Mouse (Mus musculus): ENCODE results near the gene Stat3. TPM values are rescaled to one million over a fixed set of nuclear protein-coding genes. Genes with fewer than 3 reads are reported as not detected.
A peak's percentile ranks its signal among the peaks of the same experiment; 100 is the strongest.

Stat3 gene
- polyA plus RNA-seq, 1 experiment from 2014 or later, result 40.0 TPM

DNA sequence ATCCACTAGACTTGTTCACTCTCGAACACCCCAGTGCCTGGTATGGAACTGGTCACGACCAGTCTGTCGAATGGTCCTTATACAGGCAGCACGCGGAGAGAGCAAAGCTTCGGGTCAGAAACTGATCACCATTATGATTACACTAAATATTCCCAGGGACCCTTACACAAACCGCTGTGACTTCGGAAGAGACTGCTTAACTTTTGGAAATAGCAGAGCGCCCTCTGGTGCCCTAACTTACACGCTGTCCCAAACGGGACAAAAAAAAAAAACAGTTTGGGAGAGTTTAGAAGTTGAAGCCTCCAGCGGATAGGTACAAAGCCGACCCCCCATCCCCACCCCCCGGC lies 20.1 kb upstream of the Stat3 start:
- 2% methylated on average over 14 of the region's 14 CpGs for WGBS
- Histone ChIP-seq H3K4me1 (ENCODE audit: control insufficient read depth, insufficient read depth, low read length) (peaks cover 19% of the 10 kb centered on the region; the same call in 1 of the 2 replicates), H3K36me3 (ENCODE audit: control insufficient read depth, insufficient read depth, low read length) (peaks cover 4% of the 10 kb centered on the region; the same call in 1 of the 2 replicates), H3K4me2 (replicated peaks; ENCODE audit: low read depth, low read length) (peak overlapping the region; percentile 39), H3K9me3 (ENCODE audit: control insufficient read depth, low read length) (no peaks in the 10 kb centered on the region), H3K27ac (ENCODE audit: low read depth, low read length) (no peak overlapping the region), H3K9ac (ENCODE audit: low read depth, low read length) (no peak overlapping the region), H3K4me3 (ENCODE audit: low read length) (peak overlapping the region; percentile 25), H3K27me3 (ENCODE audit: control insufficient read depth, insufficient read depth, low read length) (peaks cover 19% of the 10 kb centered on the region)
- peak; percentile 11; the same call in 1 of the 2 replicates for ATAC-seq (ENCODE audit: low FRiP score, low TSS enrichment)

DNA sequence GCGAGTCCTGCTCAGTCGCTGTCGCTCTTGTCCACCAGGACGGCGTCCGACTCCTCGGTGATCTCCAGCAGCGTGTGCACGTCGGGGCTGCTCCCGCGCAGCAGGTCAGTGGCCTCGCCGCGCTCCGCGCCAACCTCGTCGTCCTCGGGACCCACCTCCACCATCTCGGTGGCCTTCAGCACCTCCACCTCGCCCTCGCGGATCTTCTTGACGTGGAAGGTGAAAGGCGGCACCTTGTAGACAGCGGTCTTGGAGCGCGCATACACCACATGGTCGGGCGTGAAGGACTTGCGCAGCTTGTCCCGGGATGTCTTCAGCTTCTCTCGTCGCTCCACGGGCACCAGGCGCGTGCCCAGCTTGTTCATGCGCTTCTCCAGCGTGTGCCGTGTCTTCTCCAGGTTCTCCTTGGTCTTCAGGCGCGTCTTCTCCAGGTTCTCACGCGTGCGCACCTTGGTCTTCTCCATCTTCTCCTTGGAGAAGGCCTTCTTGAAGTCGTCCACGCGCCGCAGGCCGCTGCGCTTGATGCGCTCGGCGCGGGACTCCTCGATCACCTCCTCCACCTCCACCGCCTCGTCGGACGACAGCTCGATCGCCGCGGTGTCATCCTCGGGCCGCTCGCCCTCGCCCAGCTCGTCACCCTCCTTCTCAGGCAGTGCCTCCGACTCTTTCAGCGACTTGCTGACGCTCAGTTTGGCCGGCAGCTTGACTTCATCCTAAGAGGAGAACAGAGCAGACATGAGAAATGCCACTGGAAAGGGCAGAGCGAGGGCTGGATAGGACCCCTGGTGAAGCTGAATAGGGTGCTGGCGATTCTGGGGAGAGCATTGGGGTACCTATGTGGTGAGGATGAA lies 19.5 kb upstream of the Stat3 start:
- H3K27me3 ChIP-seq (ENCODE audit: control insufficient read depth, insufficient read depth, low read length), result peaks cover 19% of the 10 kb centered on the region
- no peak overlapping the region for H3K27ac ChIP-seq (ENCODE audit: low read depth, low read length)
- H3K4me1 ChIP-seq (ENCODE audit: control insufficient read depth, insufficient read depth, low read length), result peaks cover 19% of the 10 kb centered on the region; the same call in 1 of the 2 replicates
- H3K9ac ChIP-seq (ENCODE audit: low read depth, low read length), result 0 out of 2 replicates have a peak overlapping the region, but pooled peaks have one; percentile 18
- peak overlapping the region; percentile 25 for H3K4me3 ChIP-seq (ENCODE audit: low read length)
- H3K4me2 ChIP-seq (replicated peaks; ENCODE audit: low read depth, low read length), result peak overlapping the region; percentile 39
- peaks cover 4% of the 10 kb centered on the region; the same call in 1 of the 2 replicates for H3K36me3 ChIP-seq (ENCODE audit: control insufficient read depth, insufficient read depth, low read length)
- WGBS, result 9% methylated on average over 76 of the region's 76 CpGs
- peak; percentile 14; the same call in 1 of the 2 replicates for ATAC-seq (ENCODE audit: low FRiP score, low TSS enrichment)
- H3K9me3 ChIP-seq (ENCODE audit: control insufficient read depth, low read length), result no peaks in the 10 kb centered on the region

DNA sequence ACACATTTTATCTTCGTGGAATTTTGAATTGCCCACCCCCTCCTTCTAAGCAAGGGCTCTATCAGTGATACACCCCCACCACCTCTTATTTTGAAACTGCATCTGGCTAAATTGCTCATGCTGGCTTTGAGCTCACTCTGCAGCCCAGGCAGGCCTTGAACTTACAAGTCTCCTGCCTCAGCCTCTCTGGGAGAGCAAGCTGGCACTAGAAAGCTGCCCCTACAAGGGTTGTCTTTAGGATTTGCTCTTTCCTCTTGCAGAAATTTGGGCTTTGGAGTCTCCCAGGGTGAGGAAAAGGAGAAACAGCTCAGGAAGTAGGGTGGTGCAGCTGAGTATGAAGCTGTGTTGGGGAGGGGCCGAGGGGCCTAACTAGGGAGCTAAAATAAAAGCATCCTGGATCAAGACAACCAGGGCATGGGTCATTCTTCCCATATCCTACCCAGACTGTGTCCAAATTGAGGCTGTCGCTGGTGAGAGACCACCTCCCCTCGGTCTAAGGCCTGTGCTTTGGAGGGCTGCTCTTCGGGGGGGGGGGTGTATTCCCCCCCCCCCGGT lies 18.7 kb upstream of the Stat3 start:
- no peak overlapping the region for H3K27ac ChIP-seq (ENCODE audit: low read depth, low read length)
- no peaks in the 10 kb centered on the region for H3K9me3 ChIP-seq (ENCODE audit: control insufficient read depth, low read length)
- peaks cover 4% of the 10 kb centered on the region; the same call in 1 of the 2 replicates for H3K36me3 ChIP-seq (ENCODE audit: control insufficient read depth, insufficient read depth, low read length)
- peaks cover 19% of the 10 kb centered on the region; the same call in 1 of the 2 replicates for H3K4me1 ChIP-seq (ENCODE audit: control insufficient read depth, insufficient read depth, low read length)
- no peak overlapping the region for H3K9ac ChIP-seq (ENCODE audit: low read depth, low read length)
- H3K27me3 ChIP-seq (ENCODE audit: control insufficient read depth, insufficient read depth, low read length), result peaks cover 19% of the 10 kb centered on the region
- WGBS, result 43% methylated on average over 6 of the region's 6 CpGs
- no peak for ATAC-seq (ENCODE audit: low FRiP score, low TSS enrichment)
- no peak overlapping the region for H3K4me3 ChIP-seq (ENCODE audit: low read length)
- no peak overlapping the region for H3K4me2 ChIP-seq (replicated peaks; ENCODE audit: low read depth, low read length)

DNA sequence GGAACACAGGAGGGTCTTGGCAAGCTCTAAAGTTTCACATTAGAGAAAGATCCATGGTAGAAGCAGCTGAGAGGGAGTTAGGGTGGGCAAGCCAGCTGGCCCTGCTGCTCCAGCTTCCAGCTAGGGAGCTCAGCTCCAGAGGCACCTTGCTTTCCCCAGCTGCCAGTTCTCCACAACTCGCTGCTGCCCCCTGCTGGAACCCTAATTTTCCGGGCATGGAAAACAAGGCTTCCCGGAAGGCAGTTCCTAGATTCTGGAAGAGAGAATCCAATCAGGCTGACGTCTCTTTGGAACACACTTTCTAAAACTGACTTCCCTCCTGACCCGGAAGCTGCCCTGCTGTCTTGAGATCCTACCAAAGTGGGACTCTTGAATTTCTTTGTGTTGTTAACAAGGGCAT lies 17.9 kb upstream of the Stat3 start:
- Histone ChIP-seq H3K9me3 (ENCODE audit: control insufficient read depth, low read length) (no peaks in the 10 kb centered on the region), H3K9ac (ENCODE audit: low read depth, low read length) (no peak overlapping the region), H3K4me3 (ENCODE audit: low read length) (no peak overlapping the region), H3K4me1 (ENCODE audit: control insufficient read depth, insufficient read depth, low read length) (peaks cover 15% of the 10 kb centered on the region; the same call in 1 of the 2 replicates), H3K36me3 (ENCODE audit: control insufficient read depth, insufficient read depth, low read length) (peaks cover 4% of the 10 kb centered on the region; the same call in 1 of the 2 replicates), H3K4me2 (replicated peaks; ENCODE audit: low read depth, low read length) (no peak overlapping the region), H3K27ac (ENCODE audit: low read depth, low read length) (no peak overlapping the region), H3K27me3 (ENCODE audit: control insufficient read depth, insufficient read depth, low read length) (peaks cover 19% of the 10 kb centered on the region)
- 3% methylated on average over 5 of the region's 5 CpGs for WGBS
- ATAC-seq (ENCODE audit: low FRiP score, low TSS enrichment), result no peak

DNA sequence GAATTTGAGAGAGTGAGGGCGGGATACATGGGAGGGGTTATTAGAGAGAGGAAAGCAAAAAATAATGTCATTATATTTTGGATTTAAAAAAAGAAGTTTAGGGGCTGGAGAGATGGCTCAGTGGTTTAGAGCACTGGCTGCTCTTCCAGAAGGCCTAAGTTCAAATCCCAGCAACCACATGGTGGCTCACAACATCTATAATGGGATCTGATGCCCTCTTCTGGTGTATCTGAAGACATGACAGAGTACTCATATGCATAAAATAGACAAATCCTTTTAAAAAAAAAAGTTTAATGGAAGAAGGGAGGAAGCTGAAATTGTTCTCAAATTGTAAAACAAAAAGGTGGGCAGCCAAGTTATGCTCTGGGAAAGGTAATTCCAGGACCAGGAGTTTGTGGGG lies 10.2 kb upstream of the Stat3 start:
- Histone ChIP-seq H3K4me1 (ENCODE audit: control insufficient read depth, insufficient read depth, low read length) (0 out of 2 replicates have a peak, but pooled peaks cover 6% of the 10 kb centered on the region), H3K4me3 (ENCODE audit: low read length) (no peak overlapping the region), H3K9ac (ENCODE audit: low read depth, low read length) (no peak overlapping the region), H3K4me2 (replicated peaks; ENCODE audit: low read depth, low read length) (no peak overlapping the region), H3K36me3 (ENCODE audit: control insufficient read depth, insufficient read depth, low read length) (no peaks in the 10 kb centered on the region), H3K27ac (ENCODE audit: low read depth, low read length) (no peak overlapping the region), H3K27me3 (ENCODE audit: control insufficient read depth, insufficient read depth, low read length) (no peaks in the 10 kb centered on the region), H3K9me3 (ENCODE audit: control insufficient read depth, low read length) (0 out of 2 replicates have a peak, but pooled peaks cover 2% of the 10 kb centered on the region)
- WGBS, result 100% methylated on average over 1 of the region's 1 CpGs
- no peak for ATAC-seq (ENCODE audit: low FRiP score, low TSS enrichment)

DNA sequence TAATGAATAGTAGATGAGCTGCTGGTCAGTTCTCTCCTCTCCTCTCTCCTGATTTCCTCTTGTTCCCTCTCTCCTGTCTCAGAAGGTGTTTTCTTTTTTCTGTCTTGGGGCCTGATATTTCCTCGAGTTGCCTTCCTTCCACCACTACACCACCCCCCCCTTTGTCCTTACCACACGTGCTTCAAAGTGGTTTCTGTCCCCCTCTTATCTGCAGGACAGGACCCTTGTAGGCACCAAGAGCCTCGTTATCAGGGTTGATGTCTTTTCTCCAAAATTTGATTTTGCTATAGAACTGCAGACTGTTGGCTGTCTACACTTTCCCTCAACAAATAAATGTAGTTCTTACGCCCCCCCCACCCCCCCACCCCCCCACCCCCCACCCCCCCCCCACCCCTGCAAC lies 9.0 kb upstream of the Stat3 start:
- Histone ChIP-seq H3K27ac (ENCODE audit: low read depth, low read length) (no peak overlapping the region), H3K9me3 (ENCODE audit: control insufficient read depth, low read length) (0 out of 2 replicates have a peak, but pooled peaks cover 2% of the 10 kb centered on the region), H3K27me3 (ENCODE audit: control insufficient read depth, insufficient read depth, low read length) (no peaks in the 10 kb centered on the region), H3K9ac (ENCODE audit: low read depth, low read length) (no peak overlapping the region), H3K4me3 (ENCODE audit: low read length) (no peak overlapping the region), H3K36me3 (ENCODE audit: control insufficient read depth, insufficient read depth, low read length) (no peaks in the 10 kb centered on the region), H3K4me1 (ENCODE audit: control insufficient read depth, insufficient read depth, low read length) (0 out of 2 replicates have a peak, but pooled peaks cover 6% of the 10 kb centered on the region), H3K4me2 (replicated peaks; ENCODE audit: low read depth, low read length) (no peak overlapping the region)
- 59% methylated on average over 4 of the region's 4 CpGs for whole genome bisulfite sequencing
- no peak for ATAC-seq (ENCODE audit: low FRiP score, low TSS enrichment)

DNA sequence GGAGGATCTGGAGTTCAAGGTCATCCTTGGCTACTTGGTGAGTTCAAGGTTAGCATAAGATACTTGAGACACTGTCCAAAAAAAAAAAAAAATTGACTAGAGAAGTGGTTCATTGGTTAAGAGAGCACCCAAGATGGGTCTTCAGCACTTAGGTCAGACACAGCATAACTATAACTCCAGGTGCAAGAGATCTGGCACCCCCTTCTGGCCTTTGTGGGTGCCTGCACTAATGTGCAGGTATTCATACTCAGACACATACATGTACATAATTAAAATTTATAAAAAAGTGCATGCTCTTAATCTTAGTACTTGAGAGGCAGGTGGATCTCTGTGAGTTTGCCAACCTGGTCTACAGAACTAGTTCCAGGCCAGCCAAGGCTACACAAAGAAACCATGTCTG lies 8.2 kb upstream of the Stat3 start:
- Histone ChIP-seq H3K4me3 (ENCODE audit: low read length) (no peak overlapping the region), H3K27me3 (ENCODE audit: control insufficient read depth, insufficient read depth, low read length) (no peaks in the 10 kb centered on the region), H3K27ac (ENCODE audit: low read depth, low read length) (no peak overlapping the region), H3K4me1 (ENCODE audit: control insufficient read depth, insufficient read depth, low read length) (0 out of 2 replicates have a peak, but pooled peaks cover 6% of the 10 kb centered on the region), H3K4me2 (replicated peaks; ENCODE audit: low read depth, low read length) (no peak overlapping the region), H3K9ac (ENCODE audit: low read depth, low read length) (no peak overlapping the region), H3K36me3 (ENCODE audit: control insufficient read depth, insufficient read depth, low read length) (no peaks in the 10 kb centered on the region), H3K9me3 (ENCODE audit: control insufficient read depth, low read length) (0 out of 2 replicates have a peak, but pooled peaks cover 2% of the 10 kb centered on the region)
- no peak for ATAC-seq (ENCODE audit: low FRiP score, low TSS enrichment)

DNA sequence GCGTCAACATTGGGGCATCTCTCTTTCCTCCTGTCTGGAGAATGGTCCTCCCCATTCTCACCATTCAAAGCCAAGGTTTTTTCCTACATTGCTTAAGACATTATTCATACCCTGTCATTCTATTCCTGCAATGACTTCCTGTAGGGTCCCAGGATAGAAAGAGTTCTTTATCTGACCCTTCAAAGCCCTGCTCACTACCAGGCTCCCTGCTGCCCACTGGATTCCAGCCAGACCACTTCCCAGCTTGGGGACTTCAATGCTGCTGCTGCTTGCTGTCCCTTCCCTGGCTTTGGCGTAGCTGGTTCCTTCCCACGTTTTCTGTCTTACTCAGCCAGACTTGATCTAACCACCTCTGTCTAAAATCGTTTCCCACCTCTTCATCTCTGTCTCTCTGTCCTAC lies 7.5 kb upstream of the Stat3 start:
- Histone ChIP-seq H3K4me2 (replicated peaks; ENCODE audit: low read depth, low read length) (no peak overlapping the region), H3K27ac (ENCODE audit: low read depth, low read length) (no peak overlapping the region), H3K27me3 (ENCODE audit: control insufficient read depth, insufficient read depth, low read length) (no peaks in the 10 kb centered on the region), H3K4me1 (ENCODE audit: control insufficient read depth, insufficient read depth, low read length) (0 out of 2 replicates have a peak, but pooled peaks cover 4% of the 10 kb centered on the region), H3K36me3 (ENCODE audit: control insufficient read depth, insufficient read depth, low read length) (no peaks in the 10 kb centered on the region), H3K4me3 (ENCODE audit: low read length) (no peak overlapping the region), H3K9ac (ENCODE audit: low read depth, low read length) (no peak overlapping the region), H3K9me3 (ENCODE audit: control insufficient read depth, low read length) (0 out of 2 replicates have a peak, but pooled peaks cover 2% of the 10 kb centered on the region)
- 46% methylated on average over 4 of the region's 4 CpGs for WGBS
- ATAC-seq (ENCODE audit: low FRiP score, low TSS enrichment), result no peak

DNA sequence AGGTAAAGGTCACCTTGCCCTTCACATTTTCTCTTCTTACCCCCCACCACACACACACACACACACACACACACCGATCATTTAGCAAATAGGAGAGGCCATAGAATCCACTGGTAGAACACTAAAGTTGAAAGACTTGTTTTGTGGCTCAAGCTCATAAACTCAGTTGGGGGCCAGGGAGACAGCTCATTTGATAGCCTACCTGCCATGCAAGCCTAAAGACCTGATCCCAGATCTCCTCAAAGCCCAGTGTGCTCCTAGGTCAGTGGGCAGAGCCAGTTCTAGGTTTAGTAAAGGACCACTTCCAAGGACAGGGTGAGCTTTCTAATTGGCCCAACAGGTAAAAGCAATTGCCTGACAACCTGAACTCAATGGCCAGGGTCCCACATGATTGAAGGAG lies 3.0 kb upstream of the Stat3 start:
- H3K9ac ChIP-seq (ENCODE audit: low read depth, low read length), result no peak overlapping the region
- no peaks in the 10 kb centered on the region for H3K9me3 ChIP-seq (ENCODE audit: control insufficient read depth, low read length)
- H3K36me3 ChIP-seq (ENCODE audit: control insufficient read depth, insufficient read depth, low read length), result no peaks in the 10 kb centered on the region
- H3K4me2 ChIP-seq (replicated peaks; ENCODE audit: low read depth, low read length), result no peak overlapping the region
- H3K4me3 ChIP-seq (ENCODE audit: low read length), result no peak overlapping the region
- no peak for ATAC-seq (ENCODE audit: low FRiP score, low TSS enrichment)
- H3K27ac ChIP-seq (ENCODE audit: low read depth, low read length), result no peak overlapping the region
- peaks cover 10% of the 10 kb centered on the region; the same call in 1 of the 2 replicates for H3K4me1 ChIP-seq (ENCODE audit: control insufficient read depth, insufficient read depth, low read length)
- 76% methylated on average over 1 of the region's 1 CpGs for WGBS
- H3K27me3 ChIP-seq (ENCODE audit: control insufficient read depth, insufficient read depth, low read length), result no peaks in the 10 kb centered on the region

Data from kidney, embryonic 14.5 days (tissue).